Mouse (Mus musculus): Measurements from ENCODE around the gene Herc3.

Gene Herc3

GRCm38 (mm10) chr6:58922511-58922910 is 91.2 kb downstream of the Herc3 start:
- no peak for DNase-seq

- DNase-seq, result peak; percentile 61
These were observed 96.6 kb downstream of the Herc3 start for GRCm38 (mm10) chr6:58927881-58928280.

- peak; percentile 48 for DNase-seq
These were observed 98.7 kb downstream of the Herc3 start for GRCm38 (mm10) chr6:58929911-58930431.

- DNase-seq, result no peak
These were observed 99.9 kb downstream of the Herc3 start for GRCm38 (mm10) chr6:58931149-58931548.

- no peak for DNase-seq
These were observed 101.4 kb downstream of the Herc3 start for GRCm38 (mm10) chr6:58932515-58933188.

- no peak for DNase-seq
These were observed 102.1 kb downstream of the Herc3 start for GRCm38 (mm10) chr6:58933189-58933913.

GRCm38 (mm10) chr6:58934144-58934543 is 102.9 kb downstream of the Herc3 start:
- no peak for DNase-seq

- no peak for DNase-seq
These were observed 106.5 kb downstream of the Herc3 start for GRCm38 (mm10) chr6:58937726-58938125.

- no peak for DNase-seq
These were observed 111.0 kb downstream of the Herc3 start for GRCm38 (mm10) chr6:58942276-58942675.

GRCm38 (mm10) chr6:58943958-58944357 is 112.7 kb downstream of the Herc3 start:
- DNase-seq, result no peak

- DNase-seq, result no peak
These were observed 115.0 kb downstream of the Herc3 start for GRCm38 (mm10) chr6:58946246-58946645.

- no peak for DNase-seq
These were observed 115.6 kb downstream of the Herc3 start for GRCm38 (mm10) chr6:58946840-58947239.

GRCm38 (mm10) chr6:58950410-58950809 is 119.1 kb downstream of the Herc3 start:
- no peak for DNase-seq

- peak; percentile 59 for DNase-seq
These were observed 120.1 kb downstream of the Herc3 start for GRCm38 (mm10) chr6:58951128-58951992.

- DNase-seq, result no peak
These were observed 129.3 kb downstream of the Herc3 start for GRCm38 (mm10) chr6:58960523-58960922.

- no peak for DNase-seq
These were observed 131.4 kb downstream of the Herc3 start for GRCm38 (mm10) chr6:58962691-58963090.

- DNase-seq, result no peak
These were observed 132.8 kb downstream of the Herc3 start for GRCm38 (mm10) chr6:58964091-58964490.

- no peak for DNase-seq
These were observed 133.3 kb downstream of the Herc3 start for GRCm38 (mm10) chr6:58964565-58964964.

- DNase-seq, result no peak
These were observed 134.0 kb downstream of the Herc3 start for GRCm38 (mm10) chr6:58965071-58965831.

GRCm38 (mm10) chr6:58968272-58968671 is 137.0 kb downstream of the Herc3 start:
- DNase-seq, result peak; percentile 67
